Mouse (Mus musculus): Measurements from ENCODE around the gene Sec61a2.

The Sec61a2 gene

DNA sequence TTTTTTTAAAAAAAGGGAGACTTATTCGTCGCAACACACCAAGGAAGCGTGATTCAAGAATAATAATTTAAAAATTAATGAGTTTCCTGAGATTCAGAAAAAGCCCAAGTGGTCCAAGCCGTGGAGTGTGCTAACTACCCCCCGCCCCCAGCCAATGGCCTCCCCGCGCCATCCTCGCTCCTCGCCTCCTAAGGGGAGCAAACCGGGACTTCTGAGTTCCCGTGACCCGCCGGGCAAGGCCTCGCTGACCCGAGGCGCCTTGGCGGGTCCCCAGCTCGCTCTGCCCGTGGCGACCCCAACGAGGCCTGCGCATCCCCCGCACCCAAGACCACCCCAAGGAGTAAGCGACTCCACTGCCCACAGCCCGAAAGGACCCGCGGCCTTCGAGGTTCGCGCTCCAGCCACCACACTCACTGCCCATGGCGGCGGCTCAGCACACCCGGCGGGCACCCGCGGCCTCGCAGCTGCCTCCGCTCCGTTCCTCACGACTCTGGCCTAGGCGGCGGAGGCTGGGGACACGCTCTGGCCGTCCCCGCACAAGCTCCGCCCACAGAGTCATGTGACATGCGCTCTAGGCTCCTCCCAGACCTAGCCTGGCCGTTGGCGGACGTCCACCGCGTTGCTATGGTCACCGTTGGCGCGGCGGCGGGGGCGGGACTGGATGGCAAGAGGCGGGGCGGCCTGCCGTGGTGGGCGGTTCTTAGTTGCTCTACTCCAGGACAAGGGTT is at the start of gene Sec61a2:
Sec61a2 (minus strand) TSS at position 590 of the 728 bp plus-strand sequence.
- DNase-seq (ENCODE audit: low read depth, low spot score), result peak; percentile 97

DNA sequence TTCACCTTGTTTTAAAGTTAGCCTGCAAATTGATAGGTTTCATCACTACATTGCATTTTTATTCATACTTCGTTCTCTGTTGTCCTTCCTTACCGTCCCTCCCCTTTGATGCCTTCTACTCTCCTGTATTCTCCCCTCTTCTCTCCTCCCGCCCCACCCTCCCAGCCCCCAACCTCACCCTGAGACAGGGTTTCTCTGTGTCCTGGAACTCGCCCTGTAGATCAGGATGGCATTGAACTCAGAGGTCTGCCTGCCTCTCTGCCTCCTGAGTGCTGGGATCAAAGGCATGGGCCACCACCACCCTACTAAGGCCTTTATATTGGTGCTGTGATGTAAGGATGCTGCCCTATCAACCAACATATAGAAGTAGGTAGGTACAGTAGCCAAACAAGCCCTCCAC is 47.8 kb upstream of the Sec61a2 start:
- no peak for DNase-seq (ENCODE audit: low read depth, low spot score)

DNA sequence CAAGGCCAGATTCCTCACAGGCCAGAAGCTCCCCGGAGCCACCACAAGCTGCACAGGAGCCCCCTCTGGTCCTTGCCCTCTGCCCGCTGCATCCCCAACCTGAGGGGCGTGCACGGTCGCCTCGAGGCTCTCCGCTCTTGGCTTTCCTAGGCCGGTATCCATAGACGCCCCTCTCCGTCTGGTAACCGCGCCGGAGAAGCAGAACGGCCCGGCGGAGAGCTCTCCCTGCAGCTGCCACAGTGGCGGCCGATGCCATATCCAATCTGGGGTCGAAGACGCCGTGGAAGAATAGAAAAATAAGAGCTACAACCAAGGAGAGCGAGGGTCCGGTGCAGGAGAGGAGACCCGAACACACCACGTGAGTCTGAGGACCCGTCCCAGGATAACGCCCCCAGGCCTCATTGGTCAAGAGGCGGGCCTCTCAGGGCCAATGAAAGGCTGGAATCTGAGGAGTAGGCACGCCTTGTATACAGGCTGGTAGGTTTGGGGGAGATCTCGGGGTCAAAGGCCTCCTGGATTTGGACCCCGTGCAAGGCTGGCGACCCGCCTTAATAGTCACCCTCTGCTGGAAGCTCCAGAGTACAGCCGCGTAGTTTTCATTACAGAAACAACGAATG is 47.3 kb upstream of the Sec61a2 start, which contains the start of gene Dhtkd1:
Dhtkd1 (minus strand) TSS at position 377 of the 617 bp plus-strand sequence.
- peak; percentile 32 for DNase-seq (ENCODE audit: low read depth, low spot score)

DNA sequence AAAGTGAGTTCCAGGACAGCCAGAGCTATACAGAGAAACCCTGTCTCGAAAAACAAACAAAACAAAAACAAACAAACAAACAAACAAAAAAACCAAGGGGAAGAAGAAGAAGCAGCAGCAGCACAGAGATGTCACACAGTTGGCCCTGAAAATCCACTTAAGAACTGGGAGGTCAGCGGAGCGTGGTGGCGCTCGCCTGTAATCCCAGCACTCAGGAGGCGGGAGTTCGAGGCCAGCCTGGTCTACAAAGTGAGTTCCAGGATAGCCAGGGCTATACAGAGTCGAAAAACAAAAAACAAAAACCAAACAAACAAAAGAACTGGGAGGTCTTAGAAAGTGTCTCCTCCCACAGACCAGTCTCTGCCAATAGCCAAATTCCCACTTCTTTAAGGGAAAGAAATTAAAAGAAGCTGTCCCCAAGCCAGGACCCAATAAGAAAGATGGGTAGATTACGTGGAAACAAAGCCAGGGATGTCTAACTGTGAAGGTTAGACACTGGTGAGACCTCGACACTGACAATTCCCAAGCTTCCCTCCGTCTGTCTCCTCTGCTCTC is 46.7 kb upstream of the Sec61a2 start:
- no peak for DNase-seq (ENCODE audit: low read depth, low spot score)

DNA sequence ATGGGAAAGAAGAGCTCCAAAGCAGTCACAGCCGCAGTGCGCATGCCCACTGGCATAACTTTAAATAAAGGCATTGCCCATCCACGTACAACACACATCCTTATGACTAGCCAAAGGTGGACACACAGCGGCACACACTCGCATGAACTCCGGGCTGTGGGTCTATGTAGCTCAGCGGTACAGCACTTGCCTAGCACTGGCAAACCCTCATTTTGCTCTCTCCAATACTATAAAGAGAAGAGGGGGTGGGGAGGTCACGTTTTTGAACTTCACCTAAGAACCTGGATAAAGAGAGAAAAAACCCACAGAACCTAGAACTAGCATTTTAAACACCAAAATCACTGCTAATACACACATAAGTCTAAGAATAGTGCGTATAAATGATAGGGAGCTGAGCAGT is 45.7 kb upstream of the Sec61a2 start:
- no peak for DNase-seq (ENCODE audit: low read depth, low spot score)

DNA sequence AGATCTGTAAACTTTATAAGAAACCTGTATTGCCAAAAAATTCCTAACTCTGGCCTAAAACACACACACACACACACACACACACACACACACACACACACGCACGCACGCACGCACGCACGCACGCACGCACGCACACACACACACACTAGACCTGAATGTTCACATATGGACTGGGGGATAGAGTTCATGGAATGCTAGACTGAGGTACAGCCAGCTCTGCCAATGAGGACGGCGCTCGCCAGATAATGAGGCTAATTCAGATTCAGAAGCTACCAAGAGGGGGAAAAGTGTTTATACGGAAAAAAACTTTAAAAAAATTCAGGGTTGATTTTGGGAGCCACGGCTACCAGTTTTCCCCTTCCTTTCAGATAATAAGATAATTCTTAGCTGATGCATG is 44.7 kb upstream of the Sec61a2 start:
- no peak for DNase-seq (ENCODE audit: low read depth, low spot score)

DNA sequence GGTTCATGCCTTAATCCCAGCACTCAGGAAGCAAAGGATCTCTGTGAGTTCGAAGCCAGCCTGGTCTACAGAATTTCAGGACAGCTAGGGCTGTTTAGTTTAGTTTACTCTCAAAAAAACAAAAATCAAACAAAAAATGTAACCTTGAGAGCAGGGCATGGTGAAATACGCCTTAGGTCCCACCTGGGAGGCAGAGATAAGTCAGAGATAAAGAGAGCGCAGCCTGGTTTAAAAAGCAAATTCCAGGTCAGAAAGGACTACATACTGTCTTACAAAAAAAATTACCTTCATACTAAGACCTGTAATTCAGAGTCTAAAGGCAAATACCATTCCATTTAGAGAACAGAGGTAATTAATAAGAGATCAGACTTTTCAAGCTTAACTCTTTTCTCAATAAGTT is 44.1 kb upstream of the Sec61a2 start:
- no peak for DNase-seq (ENCODE audit: low read depth, low spot score)

DNA sequence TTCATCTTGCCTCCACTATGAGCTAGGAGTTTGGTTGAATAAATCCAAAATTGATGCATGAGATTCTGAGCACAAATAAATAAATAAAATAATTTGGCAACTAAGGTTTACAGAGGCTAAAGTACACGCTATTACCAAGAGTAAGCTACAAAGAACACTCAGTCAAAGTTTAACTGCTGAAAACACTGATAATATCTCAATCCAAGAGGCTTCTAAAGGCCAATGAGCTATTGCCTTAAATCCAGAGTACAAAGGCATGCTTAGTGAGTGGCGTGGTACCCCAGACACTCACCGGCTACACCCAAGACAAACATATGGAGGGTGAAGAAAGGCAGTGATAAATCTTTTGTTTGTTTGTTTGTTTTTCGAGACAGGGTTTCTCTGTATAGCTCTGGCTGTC is 41.3 kb upstream of the Sec61a2 start:
- DNase-seq (ENCODE audit: low read depth, low spot score), result no peak

DNA sequence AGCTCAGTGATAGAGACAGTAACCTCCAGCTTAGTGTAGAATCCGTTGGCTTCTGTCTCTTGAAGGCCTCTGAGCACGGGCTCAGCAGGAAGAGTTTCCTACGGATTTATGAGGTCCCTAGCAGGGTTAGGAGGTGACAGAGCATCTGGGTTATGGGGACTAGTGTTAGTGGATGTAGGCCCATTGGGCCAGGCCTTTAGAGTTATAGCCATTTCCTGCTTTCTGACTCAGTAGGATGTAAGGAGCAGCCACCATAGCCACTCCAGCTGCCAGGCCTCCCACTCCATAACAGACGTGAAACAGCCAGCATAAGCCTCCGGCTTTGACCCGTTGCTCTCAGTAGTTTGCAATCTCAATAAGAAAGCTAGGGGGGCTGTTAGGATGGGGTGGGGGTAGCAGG is 40.8 kb upstream of the Sec61a2 start:
- DNase-seq (ENCODE audit: low read depth, low spot score), result no peak

DNA sequence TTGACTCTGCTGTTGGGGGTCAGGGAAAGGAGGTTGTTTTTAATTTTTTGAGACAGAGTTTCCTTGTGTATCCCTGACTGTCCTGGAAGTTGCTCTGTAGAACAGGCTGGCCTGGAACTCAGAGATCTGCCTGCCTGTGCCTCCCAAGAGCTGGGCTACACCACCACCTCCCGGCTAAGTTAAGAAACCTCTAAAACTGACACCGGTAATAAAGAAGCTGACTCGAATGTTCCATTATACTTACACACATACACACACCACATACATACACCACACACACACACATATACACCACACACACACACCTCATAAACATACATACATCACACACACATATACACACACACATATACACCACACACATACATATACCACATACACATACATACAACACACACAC is 39.7 kb upstream of the Sec61a2 start:
- no peak for DNase-seq (ENCODE audit: low read depth, low spot score)

DNA sequence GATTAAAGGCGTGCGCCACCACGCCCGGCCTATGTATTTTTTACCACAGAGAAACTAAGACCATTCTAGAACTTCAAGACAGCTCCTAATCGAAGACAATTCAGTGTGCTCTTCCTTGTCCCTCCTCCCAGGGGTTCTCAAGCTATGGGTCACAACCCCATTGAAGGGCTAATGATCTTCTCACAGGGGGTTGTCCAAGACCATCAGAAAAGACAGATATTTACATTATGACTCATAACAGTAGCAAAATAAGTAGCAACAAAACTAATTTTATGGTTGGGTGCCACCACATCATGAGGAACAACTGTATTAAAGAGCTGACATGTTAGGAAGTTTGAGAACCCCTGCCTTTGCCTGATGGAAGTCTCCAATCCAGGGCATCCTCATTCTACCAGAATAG is 36.7 kb upstream of the Sec61a2 start:
- no peak for DNase-seq (ENCODE audit: low read depth, low spot score)

DNA sequence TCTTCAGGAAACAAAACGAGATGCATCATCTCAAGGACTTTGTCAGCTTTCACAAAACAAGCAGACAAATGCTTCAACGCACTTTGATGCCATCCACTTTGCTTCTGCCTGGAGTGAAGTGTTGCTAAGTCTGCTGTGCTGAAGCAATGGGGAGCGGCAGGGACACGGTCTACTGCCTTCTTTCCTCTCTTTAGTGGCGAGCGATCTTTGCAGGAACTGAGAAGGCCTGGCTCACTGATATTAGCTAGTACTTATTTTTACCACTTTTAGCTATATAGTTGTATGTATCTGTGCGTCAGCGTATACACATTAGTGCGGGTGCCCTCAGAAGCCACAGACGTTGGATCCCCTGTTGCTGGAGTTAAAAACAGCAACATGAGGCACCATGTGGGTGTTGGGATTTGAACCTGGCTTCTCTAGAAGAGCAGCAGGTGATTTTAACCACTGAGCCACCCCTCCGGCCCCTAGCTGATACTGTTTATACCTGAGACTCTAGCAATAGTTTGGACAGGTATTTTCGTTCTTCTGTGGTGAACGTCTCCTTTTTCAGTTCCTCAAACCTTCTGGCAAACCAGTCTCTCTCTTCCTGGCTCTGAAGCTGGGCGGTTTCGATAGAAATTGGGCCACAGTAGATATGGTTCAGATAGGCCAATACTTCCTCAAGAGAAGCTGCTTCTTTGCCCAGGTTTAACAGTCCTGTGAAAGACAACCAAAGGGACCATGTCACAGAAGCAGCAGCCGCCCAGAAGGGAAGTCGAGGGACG is 35.2 kb upstream of the Sec61a2 start:
- no peak for DNase-seq (ENCODE audit: low read depth, low spot score)

DNA sequence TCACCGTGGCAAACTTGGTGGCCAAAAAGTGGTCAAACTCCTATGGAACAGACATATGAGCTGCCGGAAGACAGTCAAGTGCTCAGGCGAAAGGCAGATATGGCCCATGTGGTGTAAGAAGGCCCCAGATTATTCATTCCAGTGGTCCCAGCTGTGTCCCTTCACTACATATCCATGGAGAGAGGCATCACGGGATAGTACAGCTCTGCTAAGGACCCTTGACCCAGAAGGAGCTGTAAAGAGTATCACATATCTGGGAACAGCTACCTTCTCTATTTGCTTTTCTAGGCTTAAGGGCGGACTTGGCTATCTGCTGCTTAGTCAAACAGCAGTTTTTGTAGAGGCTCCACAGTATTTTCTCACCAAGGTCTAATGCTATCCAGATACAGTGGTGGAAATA is 34.6 kb upstream of the Sec61a2 start:
- DNase-seq (ENCODE audit: low read depth, low spot score), result no peak

DNA sequence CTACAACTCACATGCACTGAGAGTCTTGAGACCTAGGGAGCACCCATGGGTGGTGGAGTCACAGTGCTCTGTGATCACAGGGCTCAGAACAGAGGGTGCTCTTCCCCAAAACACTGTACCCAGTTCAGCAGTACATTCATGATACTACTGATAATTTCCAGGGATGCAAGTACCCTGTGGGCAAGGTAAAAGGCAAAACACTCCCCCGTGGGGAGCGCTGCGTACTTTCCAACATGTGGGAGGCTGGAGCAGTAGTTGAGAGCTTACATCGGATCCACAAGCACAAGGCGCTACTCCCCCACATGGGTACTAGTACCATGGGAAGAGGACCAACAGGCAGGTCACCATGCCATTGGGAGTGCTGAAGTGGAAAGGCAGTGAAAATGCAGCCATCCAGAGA is 32.2 kb upstream of the Sec61a2 start:
- DNase-seq (ENCODE audit: low read depth, low spot score), result no peak

DNA sequence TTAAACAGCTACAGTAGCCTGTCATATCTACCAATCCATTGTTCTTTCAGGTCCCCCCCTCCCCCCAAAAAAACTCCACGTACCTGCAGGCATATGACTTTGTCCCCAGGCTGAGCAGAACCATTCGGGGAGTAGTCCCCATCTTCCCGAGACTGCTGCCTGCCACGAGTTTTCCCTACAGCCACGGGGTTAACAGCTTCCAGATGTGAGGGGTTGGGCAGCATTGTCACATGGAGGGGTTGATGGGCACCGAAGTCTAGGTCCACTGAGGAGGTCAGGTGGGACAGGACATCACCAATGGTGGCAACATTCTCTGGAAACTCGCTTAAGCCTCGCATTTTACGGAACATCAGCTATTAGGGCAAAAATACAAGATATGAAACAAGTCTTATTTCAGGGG is 28.6 kb upstream of the Sec61a2 start:
- no peak for DNase-seq (ENCODE audit: low read depth, low spot score)

DNA sequence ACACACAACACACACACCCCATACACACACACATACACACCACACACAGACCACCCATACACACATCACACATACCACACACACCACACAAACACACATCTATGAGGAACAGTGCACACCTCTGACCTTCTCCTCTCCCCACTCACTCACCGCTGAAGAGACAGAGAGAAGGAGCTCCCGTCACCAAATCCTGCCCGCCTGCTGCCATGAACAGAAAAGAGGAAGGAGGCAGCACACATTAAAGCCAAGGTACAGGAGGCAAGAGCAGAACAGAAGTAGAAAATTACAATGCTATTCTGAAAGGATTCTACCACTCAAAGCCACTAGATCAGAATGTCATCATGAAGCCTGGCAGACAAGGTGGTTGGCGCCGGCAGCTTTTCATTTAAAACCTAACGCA is 27.6 kb upstream of the Sec61a2 start:
- DNase-seq (ENCODE audit: low read depth, low spot score), result no peak

DNA sequence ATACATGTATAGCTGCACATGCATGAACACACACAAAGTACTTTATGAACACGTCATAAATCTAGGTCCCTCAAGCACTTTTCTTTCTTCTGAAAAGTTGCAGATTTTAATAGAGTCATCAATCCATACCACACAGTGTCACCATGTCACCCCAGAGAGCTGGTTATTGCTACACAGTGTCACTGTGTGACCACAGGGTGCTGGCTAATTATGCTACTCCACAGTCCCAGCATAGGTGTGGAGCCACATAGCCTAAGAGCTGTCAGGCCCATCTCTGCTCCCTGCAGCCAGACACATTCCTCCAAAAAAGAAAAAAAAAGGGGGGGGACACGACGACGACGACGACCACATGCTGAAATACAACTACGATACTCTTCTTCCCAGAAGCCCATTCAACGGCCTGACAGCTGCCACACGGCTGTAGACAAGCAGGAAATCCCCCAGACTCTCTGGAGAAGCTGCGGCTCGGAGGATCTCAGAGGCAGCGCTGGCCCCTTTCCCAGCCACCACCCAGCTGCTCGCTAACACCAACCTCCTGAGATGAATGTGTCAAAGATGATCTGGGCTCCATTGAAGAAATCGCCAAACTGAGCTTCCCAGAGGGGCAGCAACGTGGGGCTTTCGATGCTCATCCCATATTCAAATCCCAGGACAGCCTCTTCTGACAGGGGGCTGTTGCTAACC is 16.2 kb upstream of the Sec61a2 start:
- DNase-seq (ENCODE audit: low read depth, low spot score), result no peak

DNA sequence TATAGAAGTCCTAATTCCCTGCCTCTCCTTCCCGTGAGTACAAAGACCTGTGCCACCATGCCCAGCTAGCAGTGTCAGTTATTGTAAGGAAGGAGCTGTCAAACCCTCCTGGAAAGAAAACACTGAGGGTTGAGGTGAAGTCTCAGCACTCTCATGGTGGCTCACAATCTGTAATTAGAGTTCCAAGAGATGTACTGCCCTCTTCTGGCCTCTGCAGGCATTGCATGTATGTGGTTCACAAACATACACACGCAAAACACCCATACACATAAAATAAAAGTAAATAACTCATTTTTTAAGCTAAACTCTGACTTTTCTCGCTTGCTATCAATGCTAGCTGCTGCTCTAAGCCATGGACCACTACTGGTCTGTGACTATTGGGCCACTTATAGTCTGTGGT is 11.4 kb upstream of the Sec61a2 start:
- peak; percentile 78 for DNase-seq (ENCODE audit: low read depth, low spot score)

DNA sequence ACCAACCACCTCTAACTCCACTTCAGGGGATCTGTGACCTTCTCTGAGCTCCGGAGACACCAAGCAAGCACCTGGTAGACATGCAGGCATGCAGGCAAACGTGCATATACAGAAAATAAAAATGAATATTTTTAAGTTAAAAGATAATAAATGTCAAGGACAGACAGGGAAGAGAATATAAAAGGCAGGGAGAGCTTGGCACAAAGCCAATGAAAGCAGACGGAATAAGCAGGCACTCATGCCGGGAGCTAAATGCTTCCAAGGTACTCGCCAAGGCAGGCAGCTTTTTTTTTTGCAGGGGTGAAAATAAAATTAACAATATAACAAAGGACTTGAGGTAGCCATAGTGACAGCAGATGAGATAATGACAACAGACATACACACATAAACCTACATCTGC is 10.9 kb upstream of the Sec61a2 start:
- DNase-seq (ENCODE audit: low read depth, low spot score), result no peak

DNA sequence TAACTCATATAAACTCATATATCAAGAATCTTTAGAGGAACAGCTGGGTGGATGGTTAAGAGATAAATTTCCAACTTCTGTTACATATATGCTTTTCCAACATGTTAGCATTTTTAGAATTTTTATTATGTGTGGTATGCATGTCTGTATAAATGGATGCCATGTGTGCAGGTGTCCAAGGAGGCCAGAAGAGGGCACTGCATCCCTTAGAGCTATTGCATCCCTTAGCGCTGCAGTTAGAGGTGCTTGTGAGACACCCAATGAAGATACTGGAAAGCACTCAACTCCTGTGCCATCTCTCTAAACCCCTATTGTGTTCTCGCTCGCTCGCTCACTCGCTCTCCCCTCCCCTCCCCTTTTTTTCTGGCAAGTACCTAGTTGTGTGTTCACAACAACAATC is 4.9 kb upstream of the Sec61a2 start:
- peak; percentile 50 for DNase-seq (ENCODE audit: low read depth, low spot score)

DNA sequence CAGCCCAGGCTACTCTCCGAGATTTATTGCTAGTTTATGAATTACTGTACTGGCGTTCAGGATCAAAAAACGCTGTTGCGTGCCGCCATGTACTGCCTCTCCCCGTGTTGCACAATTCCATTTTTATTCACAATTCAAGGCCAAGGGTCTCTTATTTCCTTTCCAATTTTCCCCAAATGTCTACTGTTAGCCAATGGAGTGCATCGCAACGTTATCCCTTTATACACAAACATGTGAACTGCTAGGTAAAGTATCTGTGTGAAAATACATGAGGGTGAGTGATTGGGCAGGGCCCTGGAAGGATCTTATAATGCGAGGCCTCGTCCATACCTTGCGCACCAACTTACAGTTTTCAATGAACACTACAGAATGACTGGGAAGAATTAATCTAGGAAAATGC is 936 bp downstream of the Sec61a2 start:
- DNase-seq (ENCODE audit: low read depth, low spot score), result no peak

DNA sequence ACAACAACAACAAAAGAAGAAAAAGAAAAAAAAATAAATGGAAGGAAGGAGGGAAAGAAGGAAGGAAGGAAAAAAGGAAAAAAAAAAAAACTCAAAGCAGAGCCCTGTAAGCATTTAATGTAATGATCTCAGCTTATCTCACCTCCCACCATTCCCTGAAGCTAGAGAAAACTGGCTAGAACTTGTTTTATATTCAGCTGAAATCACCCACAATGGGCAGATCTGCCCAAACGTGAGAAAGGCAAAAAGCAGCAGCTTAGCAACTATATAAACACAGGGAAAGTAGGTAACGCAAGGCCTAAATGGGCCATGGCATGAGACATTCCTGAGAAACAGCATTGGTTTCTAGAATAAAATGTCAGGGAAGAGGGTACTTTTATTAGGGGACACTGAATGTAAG is 5.8 kb downstream of the Sec61a2 start:
- no peak for DNase-seq (ENCODE audit: low read depth, low spot score)

Data from CD4-positive, CD25-positive, alpha-beta regulatory T cell, adult 2 months (primary cell).